Mouse (Mus musculus) adrenal gland, adult 10 weeks (tissue): ENCODE results near the gene Lin28a. TPM values are rescaled to one million over a fixed set of nuclear protein-coding genes. Genes with fewer than 3 reads are reported as not detected.

Source experiments
- polyA plus RNA-seq: library from polyadenylated mRNA; stranded (reverse); fragments of 350-450 nt; fragmentation: Illumina TruSeq; extraction: RNeasy Lipid Tissue Mini Kit (QIAGEN cat#74804); gene quantifications from one replicate; pipeline ENCODE4 v1.2.3, GENCODE M21; 2014; ENCODE audit warnings: low read depth, low replicate concordance

Gene Lin28a
- polyA plus RNA-seq = not detected

GRCm38 (mm10) chr4:134018779-134019145 is at the start of gene Lin28a:
Gene Lin28a (minus strand): TSS chr4:134018841.

GRCm38 (mm10) chr4:134060135-134060865 is 41.7 kb upstream of the Lin28a start, which contains the start of gene Crybg2:
Gene Crybg2 (plus strand): TSS chr4:134060815.

GRCm38 (mm10) chr4:134053538-134053937 is 34.9 kb upstream of the Lin28a start, which contains the start of gene Zfp683:
Gene Zfp683 (plus strand): TSS chr4:134053838.

GRCm38 (mm10) chr4:134000466-134001438 is 17.9 kb downstream of the Lin28a start, which contains the start of gene Dhdds:
Gene Dhdds (minus strand): TSS chr4:134000918.

GRCm38 (mm10) chr4:133968150-133968921 is 50.3 kb downstream of the Lin28a start, which contains the start of gene Hmgn2:
Gene Hmgn2 (minus strand): TSS chr4:133968650.

Other genes with a start within 250 kb of the Lin28a start
- 0.58 TPM for gene Rps6ka1, start 131.0 kb downstream of the Lin28a start, polyA plus RNA-seq
- 555 TPM for gene Hmgn2, start 50.2 kb downstream of the Lin28a start, polyA plus RNA-seq
- gene Dhdds, start 17.9 kb downstream of the Lin28a start, polyA plus RNA-seq = 33.4 TPM
- gene Zfp683, start 35.0 kb upstream of the Lin28a start, polyA plus RNA-seq = not detected
- not detected for gene Crybg2, start 42.0 kb upstream of the Lin28a start, polyA plus RNA-seq
- gene Cd52, start 76.2 kb upstream of the Lin28a start, polyA plus RNA-seq = 22.9 TPM
- gene Ubxn11, start 83.7 kb upstream of the Lin28a start, polyA plus RNA-seq = not detected
- 1.6 TPM for gene Sh3bgrl3, start 109.9 kb upstream of the Lin28a start, polyA plus RNA-seq
- 7.9 TPM for gene Cep85, start 168.3 kb upstream of the Lin28a start, polyA plus RNA-seq
- gene Gm7534, start 184.2 kb upstream of the Lin28a start, polyA plus RNA-seq = not detected
- not detected for gene Catsper4, start 208.5 kb upstream of the Lin28a start, polyA plus RNA-seq
- gene Cnksr1, start 219.6 kb upstream of the Lin28a start, polyA plus RNA-seq = not detected
- not detected for gene E130218I03Rik, start 224.8 kb upstream of the Lin28a start, polyA plus RNA-seq
- gene Zfp593, start 226.8 kb upstream of the Lin28a start, polyA plus RNA-seq = 0.70 TPM
- not detected for gene Gm30191, start 228.1 kb upstream of the Lin28a start, polyA plus RNA-seq
- not detected for gene Grrp1, start 235.3 kb upstream of the Lin28a start, polyA plus RNA-seq